Comparison of ENCODE assay signal across 29 mouse cellular contexts in genomic region chr2:44411660-44412059, GRCm38 (mm10).
DNase-seq lines count a peak whose midpoint lies in the region; ATAC-seq and TF ChIP-seq lines count a peak whose summit lies in the region.
"Had no signal": no experiment of that assay in that cellular context is flagged by ENCODE, and none has a peak within 500 bp of the region (broad histone marks: within the 10 kb centered on the region; RNA-seq: fewer than 3 reads in every experiment).

No protein-coding gene starts in this region.

- H3K4me1 ChIP-seq in forebrain, embryonic 14.5 days (ENCODE audit: control insufficient read depth, insufficient read depth, low read length), result no peaks in the 10 kb centered on the region; the same call in 1 of the 2 replicates
- H3K4me1 ChIP-seq in forebrain, embryonic 16.5 days (replicated peaks; ENCODE audit: control insufficient read depth, insufficient read depth, low read length), result no peaks in the 10 kb centered on the region; the same call in 1 of the 2 replicates
- no peaks in the 10 kb centered on the region for H3K4me1 ChIP-seq in lung, embryonic 14.5 days (ENCODE audit: insufficient read depth)
- H3K4me1 ChIP-seq in midbrain, embryonic 11.5 days (ENCODE audit: control insufficient read depth, insufficient read depth, low read length), result peaks cover 2% of the 10 kb centered on the region; the same call in 1 of the 2 replicates
- H3K4me1 ChIP-seq in midbrain, embryonic 10.5 days, result peaks cover 16% of the 10 kb centered on the region
- no peaks in the 10 kb centered on the region for H3K4me1 ChIP-seq in embryonic facial prominence, embryonic 10.5 days
- H3K4me1 ChIP-seq: embryonic facial prominence, embryonic 13.5 days; heart, embryonic 10.5 days; heart, embryonic 13.5 days had no signal

- no peaks in the 10 kb centered on the region for H3K9me3 ChIP-seq in forebrain, embryonic 14.5 days (replicated peaks; ENCODE audit: control insufficient read depth, low read length)
- no peaks in the 10 kb centered on the region for H3K9me3 ChIP-seq in forebrain, embryonic 16.5 days (ENCODE audit: control insufficient read depth, low read length)
- H3K9me3 ChIP-seq in lung, embryonic 14.5 days (ENCODE audit: low read depth, low read length), result no peaks in the 10 kb centered on the region
- H3K9me3 ChIP-seq in midbrain, embryonic 11.5 days (ENCODE audit: control insufficient read depth, low read length), result no peaks in the 10 kb centered on the region
- 0 out of 2 replicates have a peak, but pooled peaks cover 7% of the 10 kb centered on the region for H3K9me3 ChIP-seq in midbrain, embryonic 10.5 days (replicated peaks)
- H3K9me3 ChIP-seq in embryonic facial prominence, embryonic 10.5 days, result peaks cover 2% of the 10 kb centered on the region; the same call in 1 of the 2 replicates
- H3K9me3 ChIP-seq: embryonic facial prominence, embryonic 13.5 days; forebrain, embryonic 12.5 days; heart, embryonic 10.5 days had no signal

- no peak overlapping the region for H3K4me2 ChIP-seq in forebrain, embryonic 14.5 days (ENCODE audit: low read length)
- H3K4me2 ChIP-seq in forebrain, embryonic 16.5 days (ENCODE audit: low read length), result no peak overlapping the region
- no peak overlapping the region for H3K4me2 ChIP-seq in lung, embryonic 14.5 days
- no peak overlapping the region for H3K4me2 ChIP-seq in midbrain, embryonic 11.5 days
- H3K4me2 ChIP-seq: embryonic facial prominence, embryonic 13.5 days; forebrain, embryonic 12.5 days; heart, embryonic 13.5 days; hindbrain, embryonic 14.5 days had no signal

- H3K36me3 ChIP-seq in forebrain, embryonic 14.5 days (ENCODE audit: control insufficient read depth, insufficient read depth, low read length), result no peaks in the 10 kb centered on the region
- H3K36me3 ChIP-seq in forebrain, embryonic 16.5 days (ENCODE audit: control insufficient read depth, insufficient read depth), result no peaks in the 10 kb centered on the region
- H3K36me3 ChIP-seq in lung, embryonic 14.5 days (ENCODE audit: insufficient read depth), result no peaks in the 10 kb centered on the region
- no peaks in the 10 kb centered on the region for H3K36me3 ChIP-seq in midbrain, embryonic 11.5 days (ENCODE audit: control insufficient read depth, insufficient read depth, low read length)
- H3K36me3 ChIP-seq in midbrain, embryonic 10.5 days, result no peaks in the 10 kb centered on the region
- no peaks in the 10 kb centered on the region for H3K36me3 ChIP-seq in embryonic facial prominence, embryonic 10.5 days (replicated peaks)
- H3K36me3 ChIP-seq: embryonic facial prominence, embryonic 13.5 days; forebrain, embryonic 12.5 days; heart, embryonic 10.5 days; heart, embryonic 13.5 days had no signal

- peak; percentile 35 for DNase-seq in forebrain, embryonic 14.5 days (ENCODE audit: low spot score)
- peak; percentile 64 for DNase-seq in lung, embryonic 14.5 days
- DNase-seq in lung, postnatal 10 days, result no peak
- DNase-seq in midbrain, embryonic 11.5 days (ENCODE audit: low spot score, missing footprints), result peak; percentile 79
- DNase-seq in midbrain, embryonic 10.5 days (ENCODE audit: low spot score), result no peak
- no peak for DNase-seq in embryonic facial prominence, embryonic 10.5 days (ENCODE audit: low spot score)
- no peak for DNase-seq in urinary bladder, postnatal 36 days (ENCODE audit: low spot score in 2 of 2)
- DNase-seq: adrenal gland, adult 2 months; adrenal gland, postnatal 14 days; B cell, adult 2 months; cerebellum, adult 11 months; cerebellum, adult 2 months; cerebellum, adult 9-11 months; cerebellum, postnatal 25 days; forebrain, postnatal 0 days; gastrocnemius, postnatal 10 days; gastrocnemius, postnatal 36 days; heart, adult 2 months; heart, postnatal 14 days; heart, postnatal 4 days had no signal

- H3K4me3 ChIP-seq in forebrain, embryonic 14.5 days (ENCODE audit: low read depth, low read length), result no peak overlapping the region
- H3K4me3 ChIP-seq in forebrain, embryonic 16.5 days (replicated peaks; ENCODE audit: low read length), result no peak overlapping the region
- H3K4me3 ChIP-seq in lung, embryonic 14.5 days (ENCODE audit: low read depth, low read length), result no peak overlapping the region
- no peak overlapping the region for H3K4me3 ChIP-seq in midbrain, embryonic 11.5 days (ENCODE audit: low read depth, low read length)
- H3K4me3 ChIP-seq in midbrain, embryonic 10.5 days, result no peak overlapping the region
- no peak overlapping the region for H3K4me3 ChIP-seq in embryonic facial prominence, embryonic 10.5 days
- H3K4me3 ChIP-seq: embryonic facial prominence, embryonic 13.5 days; erythroblast, embryonic 14.5 days; forebrain, embryonic 12.5 days; heart, adult 2 months; heart, embryonic 10.5 days; heart, embryonic 13.5 days had no signal

- WGBS in forebrain, embryonic 14.5 days, result 75% methylated on average over 2 of the region's 2 CpGs
- WGBS in forebrain, embryonic 16.5 days, result 68% methylated on average over 2 of the region's 2 CpGs
- 15% methylated on average over 2 of the region's 2 CpGs for WGBS in lung, embryonic 14.5 days
- 59% methylated on average over 2 of the region's 2 CpGs for WGBS in midbrain, embryonic 11.5 days
- 72% methylated on average over 2 of the region's 2 CpGs for WGBS in midbrain, embryonic 10.5 days
- 81% methylated on average over 2 of the region's 2 CpGs for WGBS in embryonic facial prominence, embryonic 10.5 days

- H3K27ac ChIP-seq in forebrain, embryonic 14.5 days (ENCODE audit: low read depth, low read length), result no peak overlapping the region
- no peak overlapping the region for H3K27ac ChIP-seq in forebrain, embryonic 16.5 days (ENCODE audit: low read length)
- H3K27ac ChIP-seq in lung, embryonic 14.5 days (ENCODE audit: low read depth), result no peak overlapping the region
- no peak overlapping the region for H3K27ac ChIP-seq in midbrain, embryonic 11.5 days (ENCODE audit: low read depth, low read length)
- H3K27ac ChIP-seq in midbrain, embryonic 10.5 days (replicated peaks), result no peak overlapping the region
- H3K27ac ChIP-seq in embryonic facial prominence, embryonic 10.5 days (replicated peaks), result no peak overlapping the region
- H3K27ac ChIP-seq: embryonic facial prominence, embryonic 13.5 days; forebrain, embryonic 12.5 days; heart, adult 2 months; heart, embryonic 10.5 days; heart, embryonic 13.5 days; hindbrain, embryonic 14.5 days; hindbrain, postnatal 0 days had no signal

- no peaks in the 10 kb centered on the region for H3K27me3 ChIP-seq in forebrain, embryonic 14.5 days (replicated peaks; ENCODE audit: control insufficient read depth, insufficient read depth, low read length)
- H3K27me3 ChIP-seq in forebrain, embryonic 16.5 days (replicated peaks; ENCODE audit: control insufficient read depth, insufficient read depth, low read length), result no peaks in the 10 kb centered on the region
- H3K27me3 ChIP-seq in lung, embryonic 14.5 days (ENCODE audit: insufficient read depth, low read length), result no peaks in the 10 kb centered on the region
- no peaks in the 10 kb centered on the region for H3K27me3 ChIP-seq in midbrain, embryonic 11.5 days (ENCODE audit: control insufficient read depth, insufficient read depth, low read length)
- H3K27me3 ChIP-seq in midbrain, embryonic 10.5 days (ENCODE audit: low read depth, poor library complexity, severe bottlenecking), result no peaks in the 10 kb centered on the region
- H3K27me3 ChIP-seq in embryonic facial prominence, embryonic 10.5 days (replicated peaks; ENCODE audit: low read depth, poor library complexity, severe bottlenecking), result no peaks in the 10 kb centered on the region
- H3K27me3 ChIP-seq: embryonic facial prominence, embryonic 13.5 days; forebrain, embryonic 12.5 days; heart, embryonic 13.5 days had no signal

- no peak for TF ChIP-seq CTCF in lung, embryonic 14.5 days (IDR thresholded peaks at IDR 0.05; ENCODE audit: low read depth)

- peak; percentile 48; the same call in 1 of the 2 replicates for ATAC-seq in forebrain, embryonic 14.5 days
- ATAC-seq in forebrain, embryonic 16.5 days, result no peak
- ATAC-seq in lung, embryonic 14.5 days (ENCODE audit: insufficient read depth), result peak; percentile 56; the same call in 1 of the 2 replicates
- ATAC-seq in midbrain, embryonic 11.5 days (ENCODE audit: low FRiP score), result no peak
- ATAC-seq: forebrain, postnatal 0 days; hindbrain, postnatal 0 days; inflammation-experienced regulatory T-cells, adult 6 months had no signal

- no peak overlapping the region for H3K9ac ChIP-seq in forebrain, embryonic 14.5 days (ENCODE audit: low read length)
- H3K9ac ChIP-seq in forebrain, embryonic 16.5 days (replicated peaks; ENCODE audit: low read depth, low read length), result no peak overlapping the region
- H3K9ac ChIP-seq in lung, embryonic 14.5 days, result no peak overlapping the region
- no peak overlapping the region for H3K9ac ChIP-seq in midbrain, embryonic 11.5 days (ENCODE audit: low read length)
- H3K9ac ChIP-seq: embryonic facial prominence, embryonic 13.5 days; forebrain, embryonic 12.5 days; forebrain, postnatal 0 days; heart, embryonic 13.5 days; hindbrain, embryonic 14.5 days had no signal

Comparison
In these comparisons a context has a peak if more than half of its experiments do, and no peak if none do; other contexts are left out.
1. ATAC-seq: peak in forebrain, embryonic 14.5 days (single experiment) and lung, embryonic 14.5 days (single experiment); none in forebrain, embryonic 16.5 days (single experiment) and midbrain, embryonic 11.5 days (single experiment).
2. DNase-seq: peak in forebrain, embryonic 14.5 days (single experiment), lung, embryonic 14.5 days (single experiment) and midbrain, embryonic 11.5 days (single experiment); none in lung, postnatal 10 days (single experiment), midbrain, embryonic 10.5 days (single experiment), embryonic facial prominence, embryonic 10.5 days (single experiment) and urinary bladder, postnatal 36 days (0 of 2).